Mouse (Mus musculus): ENCODE measurements around the gene Yrdc.

GRCm38 (mm10) chr4:124890831-124891230 lies 40.4 kb downstream of the Yrdc start:
- TF ChIP-seq CTCF (IDR thresholded peaks at IDR 0.05; ENCODE audit: low read depth) (no peak), EP300 (optimal IDR thresholded peaks at IDR 0.05) (no peak)

Data from stomach, postnatal 0 days (tissue).